Mouse (Mus musculus) ES-E14 (cell line): ENCODE results near the gene Slc28a1. TPM values are rescaled to one million over a fixed set of nuclear protein-coding genes. Genes with fewer than 3 reads are reported as not detected.
"Not testable (repeated sequence)": the region's sequence is repeated elsewhere in the genome, so short reads cannot be mapped to it uniquely, and the experiment has no call there.

Experiments
- DNase-seq: peaks from one replicate; pipeline ENCODE4 v3.0.0-alpha.2; 2013; ENCODE audit warnings: low read depth, low spot score
- H3K27ac ChIP-seq: 2 replicates; pipeline ENCODE4 v1.5.1; 2012; ENCODE audit warnings: low read depth, mild to moderate bottlenecking, low read length, moderate library complexity, mixed read lengths; ENCODE audit not compliant: poor library complexity, insufficient read depth, severe bottlenecking
- H3K36me3 ChIP-seq: 2 replicates; pipeline ENCODE4 v1.6.1; 2012; ENCODE audit warnings: mild to moderate bottlenecking, low read length, moderate library complexity, mixed read lengths; ENCODE audit not compliant: control insufficient read depth, poor library complexity, insufficient read depth, severe bottlenecking
- H3K4me1 ChIP-seq, 2 experiments: fragments of 150-350 bp in 1 of 2; sonication (generic) in 1 of 2; 2 replicates each; pipeline ENCODE4 v1.6.1; 2012; ENCODE audit warnings: low read length in 2 of 2, mild to moderate bottlenecking in 1 of 2, mixed read lengths in 1 of 2; ENCODE audit not compliant: control insufficient read depth in 2 of 2, insufficient read depth in 2 of 2, poor library complexity in 1 of 2
- H3K4me3 ChIP-seq, 2 experiments: fragments of 150-350 bp in 1 of 2; sonication (generic) in 1 of 2; 2 replicates each; pipeline ENCODE4 v1.5.1; 2012; ENCODE audit warnings: low read length in 2 of 2, low read depth in 1 of 2, mild to moderate bottlenecking in 1 of 2, mixed read lengths in 1 of 2; ENCODE audit not compliant: insufficient read depth in 1 of 2, poor library complexity in 1 of 2, severe bottlenecking in 1 of 2
- H3K9ac ChIP-seq: 2 replicates; pipeline ENCODE4 v1.6.1; 2012; ENCODE audit warnings: low read depth, mild to moderate bottlenecking, low read length, mixed read lengths; ENCODE audit not compliant: poor library complexity, insufficient read depth, severe bottlenecking
- H3K9me3 ChIP-seq: fragments of 150-350 bp; sonication (generic); 2 replicates; pipeline ENCODE4 v1.6.1; 2012; ENCODE audit warnings: low read depth, mild to moderate bottlenecking, low read length; ENCODE audit not compliant: control insufficient read depth, insufficient read depth
- CHD2 ChIP-seq: IDR thresholded peaks from 2 replicates; pipeline ENCODE4 v1.6.1; 2014; ENCODE audit warnings: mild to moderate bottlenecking, low read depth, low read length, inconsistent platforms
- HCFC1 ChIP-seq: IDR thresholded peaks from 2 replicates; pipeline ENCODE4 v1.6.1; 2012; ENCODE audit warnings: low read length, inconsistent platforms, borderline replicate concordance; ENCODE audit not compliant: insufficient read depth
- MAFK ChIP-seq: IDR thresholded peaks from 2 replicates; pipeline ENCODE4 v1.6.1; 2014; ENCODE audit warnings: mild to moderate bottlenecking, low read depth, low read length, inconsistent platforms; ENCODE audit not compliant: insufficient read depth
- ZC3H11A ChIP-seq: IDR thresholded peaks from 2 replicates; pipeline ENCODE4 v1.6.1; 2012; ENCODE audit warnings: low read depth, mild to moderate bottlenecking, inconsistent platforms, low read length, borderline replicate concordance
- ZNF384 ChIP-seq: IDR thresholded peaks from 2 replicates; pipeline ENCODE4 v1.6.1; 2012; ENCODE audit warnings: low read depth, low read length, inconsistent platforms
- in situ Hi-C, 2 experiments: fragments of 600-800 bp; cut with MboI; formaldehyde crosslinking; loops; one replicate each; pipeline ENCODE4 v1.15.1; 2025; ENCODE audit warnings: low sequenced_read_pairs in 2 of 2, inconsistent platforms in 1 of 2; ENCODE audit not compliant: unreplicated experiment in 2 of 2
- total RNA-seq: library from RNA; depleted of rRNA; stranded (reverse); fragments of 300-350 nt; gene quantifications from 2 replicates; pipeline ENCODE4 v1.2.3, GENCODE M21; 2012

Slc28a1 gene
- total RNA-seq, 1 experiment: 44.8 TPM

GRCm38 (mm10) chr7:81198538-81198937 lies 83.9 kb downstream of the Slc28a1 start:
- no peaks in the 10 kb centered on the region for H3K36me3 ChIP-seq
- H3K27ac ChIP-seq: no peak overlapping the region
- no peak overlapping the region for H3K4me3 ChIP-seq
- TF ChIP-seq MAFK: no peak
- no peak for TF ChIP-seq ZNF384
- no peak for TF ChIP-seq HCFC1
- no peak for TF ChIP-seq CHD2
- H3K9me3 ChIP-seq: no peaks in the 10 kb centered on the region
- in situ Hi-C loops: no loop called here
- DNase-seq: no peak
- peaks cover 2 to 5% of the 10 kb centered on the region in 2 experiments; a peak in 2 of 4 replicates for H3K4me1 ChIP-seq
- H3K9ac ChIP-seq: no peak overlapping the region

- Histone ChIP-seq H3K4me3 (no peak overlapping the region), H3K36me3 (no peaks in the 10 kb centered on the region), H3K9ac (no peak overlapping the region), H3K27ac (no peak overlapping the region), H3K9me3 (no peaks in the 10 kb centered on the region), H3K4me1 (peaks cover 5 to 6% of the 10 kb centered on the region in 2 experiments; a peak in 2 of 4 replicates)
- in situ Hi-C loops: no loop called here
- DNase-seq: no peak
- no peak for TF ChIP-seq MAFK
- TF ChIP-seq ZC3H11A: no peak
- TF ChIP-seq CHD2: no peak
- no peak for TF ChIP-seq ZNF384
- TF ChIP-seq HCFC1: no peak
Observed at GRCm38 (mm10) chr7:81199109-81199508, 84.5 kb downstream of the Slc28a1 start.

DNA sequence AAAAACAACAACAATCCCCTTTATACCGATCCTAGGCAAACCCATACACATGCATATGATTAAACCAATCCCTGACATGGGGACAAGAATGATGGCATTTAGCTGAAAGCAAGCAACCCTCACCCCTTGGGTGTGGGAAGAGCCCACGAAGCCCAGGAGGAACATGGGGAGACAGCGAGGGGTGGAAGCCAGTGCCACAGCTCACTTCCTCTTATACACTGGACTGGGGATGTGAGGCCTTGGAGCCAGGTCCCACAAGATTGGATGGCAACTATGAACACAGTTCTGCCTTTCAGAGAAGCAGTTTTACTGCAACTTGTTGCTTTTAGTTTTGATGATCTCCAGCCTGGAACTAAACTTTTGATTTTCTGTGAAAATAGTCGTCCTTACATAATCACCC lies 85.2 kb downstream of the Slc28a1 start:
- peaks cover 5 to 6% of the 10 kb centered on the region in 2 experiments; a peak in 2 of 4 replicates for H3K4me1 ChIP-seq
- no peak for DNase-seq
- no peak overlapping the region for H3K9ac ChIP-seq
- in situ Hi-C loops: no loop called here
- no peak overlapping the region for H3K4me3 ChIP-seq
- H3K9me3 ChIP-seq: no peaks in the 10 kb centered on the region
- TF ChIP-seq MAFK: no peak
- no peak for TF ChIP-seq CHD2
- no peak for TF ChIP-seq HCFC1
- no peak for TF ChIP-seq ZNF384
- TF ChIP-seq ZC3H11A: no peak
- H3K27ac ChIP-seq: no peak overlapping the region
- H3K36me3 ChIP-seq: no peaks in the 10 kb centered on the region

DNA sequence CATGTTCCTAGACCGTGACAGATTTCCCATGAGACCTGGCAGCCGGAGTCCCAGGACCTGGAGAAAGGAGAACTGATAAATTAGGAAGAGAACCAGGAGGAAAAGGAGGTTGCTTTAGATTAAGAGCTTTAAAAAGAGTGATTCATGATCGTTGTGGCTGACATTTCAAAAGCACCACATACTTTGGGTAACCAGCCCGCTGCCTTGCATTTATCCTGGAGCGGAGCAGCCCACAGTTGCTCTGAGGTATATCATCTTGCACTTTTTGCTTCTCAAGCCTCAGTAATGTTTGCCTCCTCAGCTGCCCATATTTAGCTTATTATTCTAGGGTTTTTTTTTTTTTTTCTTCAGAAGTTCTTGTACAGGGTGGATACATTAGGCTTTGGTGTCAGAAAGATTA lies 87.8 kb downstream of the Slc28a1 start:
- no peak for TF ChIP-seq HCFC1
- no peak for TF ChIP-seq ZNF384
- no peak for TF ChIP-seq MAFK
- TF ChIP-seq CHD2: no peak
- TF ChIP-seq ZC3H11A: no peak
- no peak overlapping the region for H3K9ac ChIP-seq
- H3K9me3 ChIP-seq: no peaks in the 10 kb centered on the region
- H3K36me3 ChIP-seq: no peaks in the 10 kb centered on the region
- peaks cover 5 to 6% of the 10 kb centered on the region in 2 experiments; a peak in 2 of 4 replicates for H3K4me1 ChIP-seq
- no peak overlapping the region for H3K27ac ChIP-seq
- in situ Hi-C loops: no loop called here
- H3K4me3 ChIP-seq: no peak overlapping the region
- DNase-seq: no peak

GRCm38 (mm10) chr7:81203576-81203975 lies 89.0 kb downstream of the Slc28a1 start:
- H3K9ac ChIP-seq, H3K4me1 ChIP-seq, H3K4me3 ChIP-seq, H3K36me3 ChIP-seq, H3K9me3 ChIP-seq, DNase-seq, in situ Hi-C loops: not testable (repeated sequence)
- H3K27ac ChIP-seq: peak overlapping the region; percentile 67; the same call in 1 of the 2 replicates
